Mouse (Mus musculus) heart, adult 8-10 months (tissue): ENCODE measurements around the gene Tecpr1. TPM values are rescaled to one million over a fixed set of nuclear protein-coding genes. Genes with fewer than 3 reads are reported as not detected.

Source experiments
- DNase-seq: peaks from one replicate; pipeline ENCODE4 v3.0.0; 2022; ENCODE audit warnings: low spot score
- total RNA-seq, 4 experiments: library from RNA; stranded (reverse); gene quantifications; 2 replicates each; pipeline ENCODE4 v1.2.4; 2022

The Tecpr1 gene
- 10 to 100 TPM; 25.2 to 33.4 (median 28.5) TPM for total RNA-seq

GRCm38 (mm10) chr5:144223503-144223862 is at the start of gene Tecpr1:
Tecpr1 (minus strand) TSS chr5:144223615.
- DNase-seq = peak; percentile 97

- no peak for DNase-seq
These were observed 48.4 kb upstream of the Tecpr1 start for GRCm38 (mm10) chr5:144271772-144272171.

- DNase-seq = no peak
These were observed 47.7 kb upstream of the Tecpr1 start for GRCm38 (mm10) chr5:144271118-144271517.

- DNase-seq = no peak
These were observed 47.0 kb upstream of the Tecpr1 start for GRCm38 (mm10) chr5:144270420-144270819.

GRCm38 (mm10) chr5:144269926-144270325 is 46.5 kb upstream of the Tecpr1 start:
- DNase-seq = no peak

DNA sequence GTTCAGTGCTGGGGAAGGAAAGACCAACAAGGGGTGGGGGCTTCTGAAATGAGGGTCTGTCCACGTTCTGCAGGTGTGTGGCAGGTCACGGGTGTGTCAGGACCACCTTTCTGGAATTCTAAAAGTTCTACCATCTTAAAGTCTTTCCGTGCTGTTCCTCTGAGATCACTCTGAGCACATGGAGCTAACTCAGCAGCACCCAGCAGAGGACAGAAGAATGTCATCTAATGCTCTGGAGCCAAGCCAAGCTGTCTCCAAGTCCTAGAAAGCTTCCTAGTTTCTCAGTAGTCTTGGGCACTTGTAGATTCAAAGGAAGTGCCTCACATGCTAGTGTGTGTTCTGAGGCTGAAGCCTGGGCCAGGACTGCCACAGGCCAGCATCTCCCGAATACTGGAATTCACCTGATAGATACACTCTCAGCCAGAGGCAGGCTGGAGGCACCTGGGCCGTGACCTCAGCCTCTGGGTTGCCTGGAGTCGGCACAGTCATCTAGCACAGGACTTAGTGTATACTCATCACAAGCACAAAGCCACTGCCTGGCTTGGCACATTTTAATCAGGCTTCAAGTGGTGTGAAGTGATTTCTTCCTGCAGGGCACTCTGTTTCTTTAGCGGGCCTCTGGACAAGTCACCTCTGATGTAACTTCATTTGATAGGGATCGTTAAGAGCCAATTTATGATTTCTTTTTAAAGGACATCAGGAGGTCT is 44.3 kb upstream of the Tecpr1 start:
- peak; percentile 67 for DNase-seq

DNA sequence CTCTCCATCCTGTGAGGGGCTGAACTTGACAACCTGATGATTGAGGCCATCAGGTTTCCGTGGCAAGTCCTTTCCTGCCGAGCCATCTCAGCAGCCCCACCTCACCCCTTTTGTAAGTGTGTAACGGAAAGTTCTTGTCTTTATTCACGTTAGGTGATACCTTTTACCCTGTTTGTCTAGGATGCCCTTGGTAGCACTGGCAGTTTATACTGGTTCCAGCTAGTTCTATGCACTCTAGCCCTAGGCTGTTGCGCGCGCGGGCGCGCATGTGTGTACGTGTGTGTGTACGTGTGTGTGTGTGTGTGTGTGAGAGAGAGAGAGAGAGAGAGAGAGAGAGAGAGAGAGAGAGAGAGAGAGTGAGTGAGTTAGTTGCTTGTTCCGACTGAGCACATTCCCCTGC is 40.1 kb upstream of the Tecpr1 start:
- DNase-seq = no peak

DNA sequence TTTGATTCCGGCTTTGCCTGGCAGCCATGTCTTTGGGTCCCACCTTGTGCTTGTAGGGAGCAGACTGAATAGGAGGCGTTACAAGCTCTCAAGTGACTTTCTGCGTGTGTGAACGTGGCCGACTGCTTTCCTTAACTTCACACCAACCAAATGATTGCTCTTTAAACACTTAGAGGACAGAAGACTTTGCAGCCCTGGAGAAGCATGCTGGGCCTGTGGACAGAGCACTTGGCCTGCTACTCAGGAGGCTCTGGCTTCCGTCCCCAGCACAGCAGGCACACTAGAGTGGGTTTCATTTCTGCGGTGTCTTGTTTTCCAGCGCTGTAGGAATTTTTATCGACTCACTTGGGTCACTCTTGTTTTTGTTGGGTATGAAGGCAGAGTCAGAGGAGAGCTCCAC is 39.7 kb upstream of the Tecpr1 start:
- no peak for DNase-seq

- no peak for DNase-seq
These were observed 38.4 kb upstream of the Tecpr1 start for GRCm38 (mm10) chr5:144261829-144262228.

DNA sequence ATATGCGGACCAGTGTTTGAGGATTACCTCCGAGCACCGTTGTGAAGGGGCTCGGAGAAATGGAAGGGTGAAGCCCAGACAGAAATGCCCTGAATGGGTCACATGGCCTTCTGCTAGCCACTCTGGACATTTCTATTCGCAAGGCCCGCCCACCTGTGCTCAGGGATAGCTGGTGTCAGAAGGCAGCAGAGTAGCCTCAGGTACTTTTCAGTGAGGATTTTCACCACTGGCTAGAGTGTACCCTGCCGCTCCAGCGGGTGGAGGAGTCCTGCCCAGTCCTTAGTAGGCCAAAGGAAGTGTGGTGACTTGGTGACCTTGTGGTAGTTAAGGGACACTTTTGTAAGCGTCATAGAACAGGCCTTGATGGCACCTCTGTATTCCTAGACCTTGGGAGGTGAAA is 37.9 kb upstream of the Tecpr1 start:
- no peak for DNase-seq

DNA sequence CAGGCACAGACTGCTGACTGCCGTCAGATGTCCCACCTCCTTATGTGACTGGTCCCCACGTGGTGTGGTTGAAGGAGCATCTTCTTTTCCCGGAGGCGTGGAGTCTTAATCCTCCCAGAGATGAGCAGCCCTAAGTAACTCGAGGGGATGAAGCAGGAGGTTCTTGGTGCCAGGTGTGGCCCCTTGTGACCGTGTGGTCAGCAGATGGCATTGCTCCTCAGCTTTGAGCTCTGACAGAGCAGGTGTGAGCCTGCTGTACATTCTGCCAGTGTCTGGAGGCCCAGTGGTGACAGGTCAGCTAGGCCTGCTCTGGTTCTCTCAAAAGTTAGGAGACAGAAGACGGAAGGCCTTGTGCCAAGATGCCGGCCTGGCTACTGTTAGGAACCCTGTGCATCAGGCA is 37.0 kb upstream of the Tecpr1 start:
- DNase-seq = no peak

GRCm38 (mm10) chr5:144259228-144259627 is 35.8 kb upstream of the Tecpr1 start:
- no peak for DNase-seq

GRCm38 (mm10) chr5:144258687-144259086 is 35.3 kb upstream of the Tecpr1 start:
- no peak for DNase-seq

DNA sequence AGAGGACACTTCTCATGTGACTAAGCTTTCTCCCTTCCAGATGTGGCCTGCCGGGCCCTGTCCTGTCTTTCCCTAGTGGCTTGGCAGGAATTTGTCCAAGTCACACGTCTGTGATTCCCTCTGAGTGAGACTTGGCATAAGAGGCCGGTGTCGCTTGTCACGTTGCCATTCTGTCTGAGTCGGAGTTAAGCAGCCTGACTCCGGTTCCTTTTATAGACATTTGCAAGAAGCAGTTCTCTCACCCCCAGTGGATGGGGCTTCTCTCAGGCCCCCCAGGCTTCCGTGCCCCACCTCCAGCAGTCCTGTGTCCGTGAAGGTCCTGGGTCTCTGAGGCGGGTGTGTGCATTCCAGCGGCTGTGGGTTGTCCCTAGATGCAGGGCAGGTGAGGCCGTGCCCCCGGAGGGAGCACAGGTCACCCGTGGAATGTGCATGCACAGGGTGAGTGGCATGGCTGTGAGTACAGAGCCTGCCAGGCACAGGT is 34.8 kb upstream of the Tecpr1 start:
- peak; percentile 80 for DNase-seq

GRCm38 (mm10) chr5:144257451-144258110 is 34.2 kb upstream of the Tecpr1 start:
- DNase-seq = no peak

GRCm38 (mm10) chr5:144256888-144257287 is 33.5 kb upstream of the Tecpr1 start:
- DNase-seq = no peak

DNA sequence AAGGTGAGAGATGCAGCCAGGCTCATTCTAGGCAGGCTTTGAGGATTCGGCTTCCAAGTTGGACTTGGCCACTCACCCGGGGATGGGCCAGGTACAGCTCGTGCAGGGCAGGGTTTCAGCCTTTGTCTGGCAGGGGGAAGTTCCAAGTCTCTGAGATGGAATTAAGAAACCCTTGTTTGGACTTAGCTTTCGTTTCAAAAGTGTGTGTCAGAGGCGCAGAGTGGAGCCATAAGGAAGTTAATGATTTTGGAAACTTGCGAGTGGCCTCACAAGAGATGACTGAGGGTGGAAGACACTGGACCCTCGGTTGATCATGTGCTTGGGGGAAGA is 33.1 kb upstream of the Tecpr1 start:
- no peak for DNase-seq

DNA sequence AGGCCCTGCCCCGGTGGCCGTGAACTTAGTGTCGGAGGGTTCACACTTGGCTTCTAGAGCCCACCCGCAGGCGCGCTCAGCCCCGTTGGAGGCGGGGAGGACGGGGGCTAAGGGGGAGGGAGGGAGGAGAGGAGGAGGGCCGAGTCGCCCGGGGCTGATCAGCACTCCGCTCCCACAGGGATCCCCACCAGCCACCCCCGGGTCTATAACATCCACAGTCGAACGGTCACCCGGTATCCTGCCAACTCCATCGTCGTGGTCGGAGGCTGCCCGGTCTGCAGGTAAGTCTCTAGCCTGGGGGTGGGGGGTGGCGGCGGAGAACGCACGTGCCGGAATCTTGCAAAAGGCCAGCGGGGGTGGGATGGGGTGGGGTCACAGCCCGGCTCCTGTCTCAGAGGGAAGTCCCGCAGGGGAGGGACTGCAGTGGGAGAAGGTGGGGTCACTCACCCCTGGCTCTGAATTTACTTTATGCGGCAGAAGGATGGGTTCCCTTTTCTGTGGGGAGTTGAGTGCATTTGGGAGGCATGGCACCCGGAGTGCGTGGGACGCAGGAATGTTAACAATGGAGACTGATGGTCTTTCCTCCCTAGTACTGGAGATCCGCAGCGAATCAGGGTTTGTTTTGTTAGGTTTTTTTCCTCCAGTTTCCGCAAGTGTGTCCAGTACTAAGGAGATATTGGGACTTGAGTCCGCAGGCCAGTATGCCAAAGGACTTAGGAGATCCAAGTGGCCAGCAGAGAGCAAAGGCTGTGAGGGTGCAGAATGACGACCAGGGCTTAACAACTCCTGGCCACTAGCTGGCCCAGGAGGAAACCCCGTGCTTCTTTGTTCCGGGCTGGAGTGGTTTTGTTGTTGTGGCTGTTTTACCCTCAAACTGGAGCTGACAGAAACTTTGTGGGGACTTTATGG is 32.5 kb upstream of the Tecpr1 start:
- DNase-seq = peak; percentile 71

DNA sequence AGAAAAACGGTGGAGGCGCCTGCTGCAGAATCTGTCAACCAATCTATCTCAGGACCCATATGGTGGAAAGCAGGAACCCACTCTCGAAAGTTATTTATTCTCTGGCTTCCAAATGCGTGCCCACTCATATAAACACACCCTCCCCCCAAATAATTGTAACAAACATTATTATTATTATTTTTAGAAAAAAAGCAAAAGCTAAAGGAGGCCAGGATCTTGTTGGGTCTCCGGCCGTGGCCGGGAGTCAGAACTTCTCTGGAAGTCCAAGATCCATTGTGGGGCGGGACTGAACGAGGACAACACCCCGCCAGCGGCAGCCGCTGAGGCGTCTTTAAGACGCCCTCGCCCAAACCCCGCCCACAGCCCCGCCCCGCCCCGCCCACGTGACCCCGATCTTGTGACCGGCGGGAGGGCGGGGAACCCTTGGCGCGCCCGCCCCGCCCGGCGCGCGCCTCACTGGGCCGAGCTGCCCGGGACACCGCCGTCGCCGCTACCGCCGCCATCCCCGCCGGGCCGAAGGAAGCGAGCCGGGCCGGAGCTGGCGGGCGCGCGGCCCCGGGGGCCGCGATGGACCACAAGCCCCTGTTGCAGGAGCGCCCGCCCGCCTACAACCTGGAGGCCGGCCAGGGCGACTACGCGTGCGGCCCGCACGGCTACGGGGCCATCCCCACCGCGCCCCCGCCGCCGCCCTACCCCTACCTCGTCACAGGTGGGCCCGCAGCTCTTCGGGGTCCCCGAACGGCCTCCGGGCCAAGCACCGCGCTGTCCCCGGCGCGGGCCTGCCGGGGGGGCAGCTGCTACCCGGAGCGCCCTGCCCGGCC is 31.6 kb upstream of the Tecpr1 start:
- peak; percentile 84 for DNase-seq

GRCm38 (mm10) chr5:144254122-144254810 is 30.9 kb upstream of the Tecpr1 start:
- DNase-seq = peak; percentile 72

DNA sequence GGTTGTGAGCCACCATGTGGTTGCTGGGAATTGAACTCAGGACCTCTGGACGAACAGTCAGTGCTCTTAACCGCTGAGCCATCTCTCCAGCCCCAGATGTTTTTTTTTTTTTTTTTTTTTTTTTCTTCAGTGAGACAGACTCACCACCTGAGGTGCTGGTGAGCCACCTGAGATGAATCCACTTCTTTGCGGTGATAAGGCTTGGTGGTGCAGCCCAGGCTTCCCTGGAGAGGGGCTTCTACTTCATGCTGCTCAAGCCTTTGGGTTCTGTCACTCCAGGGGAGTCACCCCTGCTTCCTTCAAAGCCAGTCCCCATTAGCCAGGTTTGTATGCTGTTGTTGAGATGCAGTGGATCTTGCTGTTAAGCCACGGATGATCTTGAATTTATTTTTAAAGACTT is 29.8 kb upstream of the Tecpr1 start:
- no peak for DNase-seq
